Mouse (Mus musculus) thymus, adult 2 months (tissue): ENCODE measurements around the gene Ankrd28.

ENCODE experiments used
- CTCF ChIP-seq: fragments of 200-500 bp; IDR thresholded peaks from 2 replicates; pipeline ENCODE4 v1.5.1; 2012; ENCODE audit warnings: mild to moderate bottlenecking, control low read depth, low read length, moderate library complexity, borderline replicate concordance; ENCODE audit not compliant: control insufficient read depth, poor library complexity, insufficient read depth; ENCODE audit errors: extremely low read depth
- POLR2A ChIP-seq: fragments of 200-500 bp; IDR thresholded peaks from 2 replicates; pipeline ENCODE4 v1.6.1; 2012; ENCODE audit warnings: mild to moderate bottlenecking, low read length, control low read depth, moderate library complexity; ENCODE audit not compliant: control insufficient read depth, poor library complexity, insufficient read depth; ENCODE audit errors: extremely low read depth

DNA sequence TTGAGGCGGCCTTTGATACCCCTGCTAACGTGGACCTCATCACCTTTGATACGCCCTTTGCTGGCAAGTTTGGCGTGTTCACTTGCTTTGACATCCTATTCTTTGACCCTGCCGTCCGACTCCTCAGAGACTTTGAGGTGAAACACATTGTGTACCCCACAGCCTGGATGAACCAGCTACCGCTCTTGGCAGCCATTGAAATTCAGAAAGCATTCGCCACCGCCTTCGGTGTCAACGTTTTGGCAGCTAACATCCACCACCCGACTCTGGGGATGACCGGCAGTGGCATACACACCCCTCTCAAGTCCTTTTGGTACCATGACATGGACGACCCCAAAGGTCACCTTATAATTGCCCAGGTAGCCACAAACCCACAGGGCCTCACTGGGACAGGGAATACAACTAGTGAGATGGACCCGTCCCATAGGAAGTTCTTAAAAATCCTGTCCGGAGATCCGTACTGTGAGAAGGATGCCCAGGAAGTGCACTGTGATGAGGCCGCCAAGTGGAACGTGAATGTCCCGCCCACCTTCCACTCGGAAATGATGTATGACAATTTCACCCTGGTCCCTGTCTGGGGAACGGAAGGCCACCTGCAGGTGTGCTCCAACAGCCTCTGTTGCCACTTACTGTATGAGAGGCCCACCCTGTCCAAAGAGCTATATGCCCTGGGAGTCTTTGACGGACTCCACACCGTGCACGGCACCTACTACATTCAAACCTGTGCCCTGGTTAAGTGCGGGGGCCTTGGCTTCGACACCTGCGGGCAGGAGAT lies 163.3 kb downstream of the Ankrd28 start:
- TF ChIP-seq CTCF (no peak), POLR2A (no peak)
